Comparison of ENCODE assay signal across 17 mouse cellular contexts in the genomic region with DNA sequence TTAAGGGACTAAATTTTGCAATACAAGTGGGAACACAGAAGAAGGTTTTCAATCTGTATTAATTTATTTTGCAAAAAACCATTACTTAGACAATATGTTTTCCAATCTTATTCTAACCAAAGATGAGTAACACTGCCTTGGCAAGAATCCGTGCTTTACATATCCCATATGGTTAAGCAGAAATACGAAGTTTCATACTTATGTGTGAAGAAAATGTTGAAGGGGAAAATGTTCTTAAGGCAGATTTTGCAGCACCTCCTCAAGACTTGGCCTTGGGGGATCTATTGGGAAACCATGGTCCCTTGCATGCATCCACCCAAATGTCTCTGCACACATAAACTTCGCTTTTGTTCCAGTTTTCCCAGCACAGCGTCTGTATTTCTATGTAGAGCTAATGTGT. TPM values are rescaled to one million over a fixed set of nuclear protein-coding genes. Genes with fewer than 3 reads are reported as not detected.
DNase-seq lines count a peak whose midpoint lies in the region; TF ChIP-seq lines count a peak whose summit lies in the region.
"Had no signal": no experiment of that assay in that cellular context is flagged by ENCODE, and none has a peak within 500 bp of the region (broad histone marks: within the 10 kb centered on the region; RNA-seq: fewer than 3 reads in every experiment).

No protein-coding gene starts in this region.

- intact Hi-C loops in left cerebral cortex, postnatal 4 days (cut with DNase I) = no loop called here
- intact Hi-C loops in left cerebral cortex, postnatal 36 days (cut with DNase I) = no loop called here

- TF ChIP-seq POLR2A in brain, embryonic 14.5 days (IDR thresholded peaks at IDR 0.05; ENCODE audit: borderline replicate concordance, extremely low read depth, insufficient read depth, insufficient read length, poor library complexity, severe bottlenecking) = no peak

- DNase-seq in frontal cortex, adult 2 months (ENCODE audit: extremely low spot score in 1 of 2, low spot score in 1 of 2) = peak; percentile 18 to 74
- no peak for DNase-seq in frontal cortex, postnatal 10 days (ENCODE audit: low spot score in 2 of 2)
- peak; percentile 32 for DNase-seq in left cerebral cortex, adult 11 months (ENCODE audit: low spot score)
- no peak for DNase-seq in left cerebral cortex, postnatal 4 days
- DNase-seq in brain, embryonic 14.5 days (ENCODE audit: low read depth) = peak; percentile 39
- peak; percentile 25 to 26 for DNase-seq in left cerebral cortex, postnatal 36 days (ENCODE audit: low spot score in 2 of 2)
- DNase-seq in heart, adult 11 months = no peak
- DNase-seq: B cell, adult 2 months; cerebellum, adult 18-20 months; cerebellum, postnatal 25 days; gastrocnemius, postnatal 36 days; heart, postnatal 36 days; kidney, adult 18-20 months; kidney, postnatal 4 days; lung, embryonic 14.5 days; spleen, adult 18-20 months had no signal

- no peak for TF ChIP-seq CTCF in brain, embryonic 14.5 days (IDR thresholded peaks at IDR 0.05; ENCODE audit: borderline replicate concordance, extremely low read depth, insufficient read depth, insufficient read length)

RNA-seq across cellular contexts. Expression of gene Serpini1, which starts 27.6 kb away (rescaled TPM):
- polyA plus RNA-seq in frontal cortex, adult 2 months (2012; rRNA removed) = 136 and 168 TPM in 2 replicates
- total RNA-seq in left cerebral cortex, postnatal 4 days (2021) = 100 to 1,000 TPM; 116 to 118 TPM
- polyA plus RNA-seq in brain, embryonic 14.5 days (2012; rRNA removed) = 43.9 and 56.3 TPM in 2 replicates
- total RNA-seq in left cerebral cortex, postnatal 36 days (2021) = 100 to 1,000 TPM; 250 to 264 TPM
- polyA plus RNA-seq: G1E had no signal

RNA-seq across cellular contexts. Expression of gene Pdcd10, which starts 28.2 kb away (rescaled TPM):
- polyA plus RNA-seq in frontal cortex, adult 2 months (2012; rRNA removed) = 42.0 and 44.5 TPM in 2 replicates
- total RNA-seq in left cerebral cortex, postnatal 4 days (2021) = 10 to 100 TPM; 60.2 to 62.6 TPM
- 32.8 and 38.1 TPM in 2 replicates for polyA plus RNA-seq in brain, embryonic 14.5 days (2012; rRNA removed)
- total RNA-seq in left cerebral cortex, postnatal 36 days (2021) = 10 to 100 TPM; 52.7 to 57.5 TPM

Comparison
In these comparisons a context has a peak if more than half of its experiments do, and no peak if none do; other contexts are left out.
1. DNase-seq: peak in frontal cortex, adult 2 months (2 of 2), left cerebral cortex, adult 11 months (single experiment), brain, embryonic 14.5 days (single experiment) and left cerebral cortex, postnatal 36 days (2 of 2); none in frontal cortex, postnatal 10 days (0 of 2), left cerebral cortex, postnatal 4 days (single experiment) and heart, adult 11 months (single experiment).